Mouse (Mus musculus) intestine, postnatal 0 days (tissue): ENCODE data around the gene Itgb6. TPM values are rescaled to one million over a fixed set of nuclear protein-coding genes. Genes with fewer than 3 reads are reported as not detected.
A peak's percentile ranks its signal among the peaks of the same experiment; 100 is the strongest.

Experiments used
- ATAC-seq: fragments of 200-750 bp; cut with Nextera tagmentation; 2 replicates; pipeline ENCODE4 v1.8.0; 2017; ENCODE audit warnings: mild to moderate bottlenecking, moderate TSS enrichment, moderate library complexity
- H3K27ac ChIP-seq: fragments of 300-500 bp; sonication (generic); 2 replicates; pipeline ENCODE4 v1.5.1; 2014; ENCODE audit warnings: mild to moderate bottlenecking, low read depth, low read length, moderate library complexity
- H3K27me3 ChIP-seq: fragments of 300-500 bp; sonication (generic); replicated peaks from 2 replicates; pipeline ENCODE4 v1.6.1; 2014; ENCODE audit warnings: low read length, mixed read lengths; ENCODE audit not compliant: control insufficient read depth, insufficient read depth
- H3K36me3 ChIP-seq: fragments of 300-500 bp; sonication (generic); 2 replicates; pipeline ENCODE4 v1.6.1; 2014; ENCODE audit warnings: mild to moderate bottlenecking, moderate library complexity; ENCODE audit not compliant: control insufficient read depth, insufficient read depth
- H3K4me1 ChIP-seq: fragments of 300-500 bp; sonication (generic); replicated peaks from 2 replicates; pipeline ENCODE4 v1.6.1; 2014; ENCODE audit warnings: antibody characterized with exemption, low read length, mixed read lengths; ENCODE audit not compliant: control insufficient read depth, insufficient read depth
- H3K4me2 ChIP-seq: fragments of 300-500 bp; sonication (generic); replicated peaks from 2 replicates; pipeline ENCODE4 v1.6.1; 2014; ENCODE audit warnings: low read depth, mild to moderate bottlenecking, moderate library complexity
- H3K4me3 ChIP-seq: fragments of 300-500 bp; sonication (generic); 2 replicates; pipeline ENCODE4 v1.5.1; 2014; ENCODE audit warnings: low read depth, low read length
- H3K9ac ChIP-seq: fragments of 300-500 bp; sonication (generic); 2 replicates; pipeline ENCODE4 v1.6.1; 2014; ENCODE audit warnings: mild to moderate bottlenecking, low read depth, low read length
- H3K9me3 ChIP-seq: fragments of 300-500 bp; sonication (generic); 2 replicates; pipeline ENCODE4 v1.6.1; 2016; ENCODE audit warnings: mixed run types; ENCODE audit not compliant: control insufficient read depth
- CTCF ChIP-seq: sonication (generic); IDR thresholded peaks from 2 replicates; pipeline ENCODE4 v1.5.1; 2016; ENCODE audit warnings: low read depth, mild to moderate bottlenecking, control low read depth, antibody characterized with exemption, moderate library complexity
- WGBS: fragments of 180-500 bp; shearing (Covaris S2); extraction: QIAGEN DNeasy Blood & Tissue Kit; methylation state at CpG from one replicate; pipeline ENCODE4 v1.1.7; 2014; 5-methylcytosine and 5-hydroxymethylcytosine counted together
- polyA plus RNA-seq: library from polyadenylated mRNA; unstranded; fragments of >200 nt; fragmentation: Nextera tagmentation; extraction: Ambion mirVana; gene quantifications from 2 replicates; pipeline ENCODE4 v1.2.1, GENCODE M21; 2015

The Itgb6 gene
- polyA plus RNA-seq, 1 experiment from 2014 or later = 10.8 TPM

- TF ChIP-seq CTCF = no peak
- no peak overlapping the region for H3K27ac ChIP-seq
- H3K36me3 ChIP-seq = no peaks in the 10 kb centered on the region
- no peaks in the 10 kb centered on the region for H3K27me3 ChIP-seq
- H3K9me3 ChIP-seq = no peaks in the 10 kb centered on the region
- H3K4me2 ChIP-seq = no peak overlapping the region
- peaks cover 3% of the 10 kb centered on the region for H3K4me1 ChIP-seq
- no peak overlapping the region for H3K4me3 ChIP-seq
- ATAC-seq = no peak
- WGBS = 68% methylated on average over 1 of the region's 1 CpGs
- H3K9ac ChIP-seq = no peak overlapping the region
Measured at GRCm38 (mm10) chr2:60690212-60690611, 32.2 kb downstream of the Itgb6 start.

GRCm38 (mm10) chr2:60688944-60689615 is 33.4 kb downstream of the Itgb6 start:
- H3K27me3 ChIP-seq = no peaks in the 10 kb centered on the region
- no peaks in the 10 kb centered on the region for H3K36me3 ChIP-seq
- 11% methylated on average over 14 of the region's 14 CpGs for WGBS
- peak overlapping the region; percentile 75 for H3K27ac ChIP-seq
- 0 out of 2 replicates have a peak, but pooled peaks have one; percentile 30 for TF ChIP-seq CTCF
- peaks cover 3% of the 10 kb centered on the region for H3K4me1 ChIP-seq
- H3K9ac ChIP-seq = no peak overlapping the region
- H3K9me3 ChIP-seq = no peaks in the 10 kb centered on the region
- no peak overlapping the region for H3K4me3 ChIP-seq
- H3K4me2 ChIP-seq = peak overlapping the region; percentile 54
- ATAC-seq = peak; percentile 95

GRCm38 (mm10) chr2:60688150-60688549 is 34.3 kb downstream of the Itgb6 start:
- Histone ChIP-seq H3K4me3 (no peak overlapping the region), H3K36me3 (no peaks in the 10 kb centered on the region), H3K27ac (no peak overlapping the region), H3K4me1 (peaks cover 3% of the 10 kb centered on the region), H3K4me2 (no peak overlapping the region), H3K9ac (no peak overlapping the region), H3K27me3 (no peaks in the 10 kb centered on the region), H3K9me3 (no peaks in the 10 kb centered on the region)
- TF ChIP-seq CTCF = no peak
- ATAC-seq = no peak
- WGBS = 96% methylated on average over 1 of the region's 1 CpGs

- H3K9ac ChIP-seq = no peak overlapping the region
- no peaks in the 10 kb centered on the region for H3K27me3 ChIP-seq
- TF ChIP-seq CTCF = no peak
- H3K9me3 ChIP-seq = no peaks in the 10 kb centered on the region
- H3K27ac ChIP-seq = no peak overlapping the region
- no peak overlapping the region for H3K4me2 ChIP-seq
- no peak overlapping the region for H3K4me3 ChIP-seq
- H3K36me3 ChIP-seq = no peaks in the 10 kb centered on the region
- ATAC-seq = no peak
- no peaks in the 10 kb centered on the region; the same call in 1 of the 2 replicates for H3K4me1 ChIP-seq
Measured at GRCm38 (mm10) chr2:60685973-60686372, 36.5 kb downstream of the Itgb6 start.

GRCm38 (mm10) chr2:60684168-60684567 is 38.3 kb downstream of the Itgb6 start:
- Histone ChIP-seq H3K27me3 (no peaks in the 10 kb centered on the region), H3K9me3 (no peaks in the 10 kb centered on the region), H3K4me2 (no peak overlapping the region), H3K27ac (no peak overlapping the region), H3K36me3 (no peaks in the 10 kb centered on the region), H3K9ac (no peak overlapping the region), H3K4me1 (no peaks in the 10 kb centered on the region; the same call in 1 of the 2 replicates), H3K4me3 (no peak overlapping the region)
- 51% methylated on average over 3 of the region's 3 CpGs for WGBS
- no peak for TF ChIP-seq CTCF
- no peak for ATAC-seq

- ATAC-seq = no peak
Measured at GRCm38 (mm10) chr2:60682554-60682953, 39.9 kb downstream of the Itgb6 start.

More at GRCm38 (mm10) chr2:60682554-60682953, 39.9 kb downstream of the Itgb6 start:
- Histone ChIP-seq H3K27ac (no peak overlapping the region), H3K9ac (no peak overlapping the region), H3K36me3 (no peaks in the 10 kb centered on the region), H3K4me1 (no peaks in the 10 kb centered on the region), H3K27me3 (no peaks in the 10 kb centered on the region), H3K4me3 (no peak overlapping the region), H3K4me2 (no peak overlapping the region), H3K9me3 (no peaks in the 10 kb centered on the region)
- no peak for TF ChIP-seq CTCF
- WGBS = 69% methylated on average over 2 of the region's 2 CpGs
